Mouse (Mus musculus) embryonic stem cell, embryonic (primary cell): ENCODE results near the gene Ptgis.

Experiments
- CTCF ChIA-PET, 4 experiments: fragments of 300-600 bp in 2 of 4; fragments of 350-600 bp in 2 of 4; sonication (Branson Sonifier 250); formaldehyde crosslinking; loops; one replicate each; lab custom pipeline; 2022; ENCODE audit warnings: inconsistent platforms in 2 of 4; lab: Charles Lee
- POLR2A ChIA-PET, 4 experiments: fragments of 300-600 bp in 2 of 4; fragments of 350-600 bp in 2 of 4; sonication (Branson Sonifier 250); formaldehyde crosslinking; loops; one replicate each; lab custom pipeline; 2022; ENCODE audit warnings: antibody characterized with exemption in 4 of 4, inconsistent platforms in 1 of 4; lab: Charles Lee

The Ptgis gene

GRCm38 (mm10) chr2:167250003-167250735, 9.8 kb upstream of the Ptgis start:
- ChIA-PET POLR2A (interaction anchor here in 3 of 4 experiments (0.6 to 6.0 kb wide), 34 partner anchors 9 to 1323 kb away, joined by 3 to 94 read pairs (median 4); partner anchors contain the start of genes Kcnb1 (in 1 of the 3), Ptgis (in 1 of the 3) and Slc9a8 (in 1 of the 3)), CTCF (interaction anchor here (0.6 to 4.5 kb wide), 15 partner anchors 11 to 270 kb away, joined by 3 to 17 read pairs (median 3); no protein-coding TSS in a partner anchor)

GRCm38 (mm10) chr2:167249591-167249990, 9.2 kb upstream of the Ptgis start:
- ChIA-PET POLR2A (interaction anchor here in 3 of 4 experiments (0.6 to 6.0 kb wide), 22 partner anchors 8 to 1323 kb away, joined by 3 to 94 read pairs (median 6); partner anchors contain the start of genes Kcnb1 (in 1 of the 3) and Slc9a8 (in 1 of the 3)), CTCF (interaction anchor here in 3 of 4 experiments (0.6 to 4.5 kb wide), 10 partner anchors 10 to 270 kb away, joined by 3 to 17 read pairs (median 3); no protein-coding TSS in a partner anchor)

GRCm38 (mm10) chr2:167247823-167248222, 7.4 kb upstream of the Ptgis start:
- CTCF ChIA-PET, result interaction anchor here in 3 of 4 experiments (0.8 to 4.5 kb wide), 7 partner anchors 11 to 176 kb away, joined by 3 to 17 read pairs (median 4); no protein-coding TSS in a partner anchor
- POLR2A ChIA-PET, result interaction anchor here (0.7 to 6.0 kb wide), 31 partner anchors 9 to 271 kb away, joined by 3 to 94 read pairs (median 4); partner anchors contain the start of genes Znfx1 (in 2 of the 4), B4galt5 (in 1 of the 4) and Ddx27 (in 1 of the 4)

GRCm38 (mm10) chr2:167246704-167247103, 6.3 kb upstream of the Ptgis start:
- POLR2A ChIA-PET, result interaction anchor here in 3 of 4 experiments (0.8 to 6.0 kb wide), 20 partner anchors 8 to 233 kb away, joined by 3 to 94 read pairs (median 4); partner anchors contain the start of genes Znfx1 (in 2 of the 3), B4galt5 (in 1 of the 3) and Ddx27 (in 1 of the 3)

GRCm38 (mm10) chr2:167244892-167245291, 4.5 kb upstream of the Ptgis start:
- CTCF ChIA-PET, result interaction anchor here (0.5 to 1.5 kb wide), 9 partner anchors 8 to 777 kb away, joined by 3 to 6 read pairs (median 3); no protein-coding TSS in a partner anchor
- POLR2A ChIA-PET, result interaction anchor here in 3 of 4 experiments (0.6 to 2.1 kb wide), 13 partner anchors 8 to 176 kb away, joined by 3 to 10 read pairs (median 4); no protein-coding TSS in a partner anchor

More at GRCm38 (mm10) chr2:167246704-167247103, 6.3 kb upstream of the Ptgis start:
- CTCF ChIA-PET, result interaction anchor here in 2 of 4 experiments (0.7 to 4.5 kb wide), 6 partner anchors 10 to 216 kb away, joined by 3 to 17 read pairs (median 4); no protein-coding TSS in a partner anchor

GRCm38 (mm10) chr2:167243831-167244563, 3.6 kb upstream of the Ptgis start:
- POLR2A ChIA-PET, result interaction anchor here in 2 of 4 experiments (0.9 to 2.1 kb wide), 14 partner anchors 8 to 179 kb away, joined by 3 to 10 read pairs (median 4); no protein-coding TSS in a partner anchor
- CTCF ChIA-PET, result interaction anchor here in 3 of 4 experiments (0.5 to 1.5 kb wide), 4 partner anchors 7 to 776 kb away, joined by 3 to 6 read pairs (median 4); no protein-coding TSS in a partner anchor

- ChIA-PET CTCF (interaction anchor here in 2 of 4 experiments (0.7 to 1.0 kb wide), 4 partner anchors 11 to 40 kb away, joined by 3 to 4 read pairs (median 3); no protein-coding TSS in a partner anchor), POLR2A (interaction anchor here in 2 of 4 experiments (0.8 to 1.8 kb wide), 5 partner anchors 9 to 190 kb away, joined by 3 to 15 read pairs (median 3); no protein-coding TSS in a partner anchor)
These were observed 1.1 kb downstream of the Ptgis start for GRCm38 (mm10) chr2:167239262-167239661.

GRCm38 (mm10) chr2:167237224-167237623, 3.2 kb downstream of the Ptgis start:
- CTCF ChIA-PET, result interaction anchor here (0.6 to 3.8 kb wide), 23 partner anchors 8 to 423 kb away, joined by 3 to 23 read pairs (median 5); partner anchors contain the start of gene Snai1 (in 1 of the 4)
- POLR2A ChIA-PET, result interaction anchor here (0.5 to 4.0 kb wide), 21 partner anchors 8 to 1129 kb away, joined by 3 to 28 read pairs (median 3); partner anchors contain the start of genes Ddx27 (in 1 of the 4) and Znfx1 (in 1 of the 4)

- ChIA-PET CTCF (interaction anchor here in 3 of 4 experiments (0.6 to 3.8 kb wide), 12 partner anchors 9 to 1643 kb away, joined by 3 to 23 read pairs (median 5); partner anchors contain the start of gene Snai1 (in 1 of the 3)), POLR2A (interaction anchor here in 3 of 4 experiments (0.9 to 4.0 kb wide), 17 partner anchors 9 to 267 kb away, joined by 3 to 28 read pairs (median 4); no protein-coding TSS in a partner anchor)
These were observed 4.2 kb downstream of the Ptgis start for GRCm38 (mm10) chr2:167236174-167236573.

- CTCF ChIA-PET, result interaction anchor here in 3 of 4 experiments (0.6 to 3.8 kb wide), 9 partner anchors 9 to 1642 kb away, joined by 3 to 23 read pairs (median 5); partner anchors contain the start of gene Snai1 (in 1 of the 3)
These were observed 4.9 kb downstream of the Ptgis start for GRCm38 (mm10) chr2:167235338-167236018.

GRCm38 (mm10) chr2:167233771-167234170, 6.6 kb downstream of the Ptgis start:
- POLR2A ChIA-PET, result interaction anchor here in 2 of 4 experiments (1.2 to 4.5 kb wide), 4 partner anchors 11 to 161 kb away, joined by 3 to 20 read pairs (median 6); no protein-coding TSS in a partner anchor

More at GRCm38 (mm10) chr2:167235338-167236018, 4.9 kb downstream of the Ptgis start:
- POLR2A ChIA-PET, result interaction anchor here in 3 of 4 experiments (0.5 to 4.0 kb wide), 16 partner anchors 8 to 275 kb away, joined by 3 to 28 read pairs (median 4); no protein-coding TSS in a partner anchor

GRCm38 (mm10) chr2:167233009-167233335, 7.4 kb downstream of the Ptgis start:
- CTCF ChIA-PET, result interaction anchor here in 3 of 4 experiments (0.6 to 2.6 kb wide), 5 partner anchors 11 to 1066 kb away, joined by 4 to 23 read pairs (median 4); no protein-coding TSS in a partner anchor
- POLR2A ChIA-PET, result interaction anchor here in 3 of 4 experiments (0.6 to 4.5 kb wide), 11 partner anchors 9 to 194 kb away, joined by 3 to 20 read pairs (median 4); no protein-coding TSS in a partner anchor

More at GRCm38 (mm10) chr2:167233771-167234170, 6.6 kb downstream of the Ptgis start:
- CTCF ChIA-PET, result interaction anchor here in 2 of 4 experiments (0.7 to 2.0 kb wide), 3 partner anchors 12 to 45 kb away, joined by 3 to 6 read pairs (median 4); no protein-coding TSS in a partner anchor

- ChIA-PET POLR2A (interaction anchor here in 2 of 4 experiments (0.6 to 4.5 kb wide), 12 partner anchors 9 to 193 kb away, joined by 3 to 20 read pairs (median 4); no protein-coding TSS in a partner anchor), CTCF (interaction anchor here in 3 of 4 experiments (0.6 to 2.6 kb wide), 4 partner anchors 10 to 1066 kb away, joined by 4 to 23 read pairs (median 5); no protein-coding TSS in a partner anchor)
These were observed 8.0 kb downstream of the Ptgis start for GRCm38 (mm10) chr2:167232132-167233008.

GRCm38 (mm10) chr2:167230554-167230953, 9.8 kb downstream of the Ptgis start:
- ChIA-PET CTCF (interaction anchor here in 3 of 4 experiments (0.6 to 1.9 kb wide), 8 partner anchors 8 to 159 kb away, joined by 3 to 10 read pairs (median 4); no protein-coding TSS in a partner anchor), POLR2A (interaction anchor here in 3 of 4 experiments (0.6 to 4.5 kb wide), 18 partner anchors 8 to 215 kb away, joined by 3 to 20 read pairs (median 4); partner anchors contain the start of genes Znfx1 (in 2 of the 3), Ddx27 (in 1 of the 3) and Slc9a8 (in 1 of the 3))
